Mouse (Mus musculus) heart, embryonic 11.5 days (tissue): ENCODE data around the gene Slc4a1. TPM values are rescaled to one million over a fixed set of nuclear protein-coding genes. Genes with fewer than 3 reads are reported as not detected.

ENCODE experiments used
- ATAC-seq: fragments of 200-750 bp; cut with Nextera tagmentation; replicated peaks from 2 replicates; pipeline ENCODE4 v1.8.0; 2017; ENCODE audit warnings: moderate library complexity; ENCODE audit not compliant: insufficient number of reproducible peaks, low FRiP score, low TSS enrichment
- H3K27ac ChIP-seq: fragments of 300-500 bp; sonication (generic); 2 replicates; pipeline ENCODE4 v1.5.1; 2014; ENCODE audit warnings: mild to moderate bottlenecking, low read depth, low read length
- H3K27me3 ChIP-seq: fragments of 300-500 bp; sonication (generic); 2 replicates; pipeline ENCODE4 v1.6.1; 2014; ENCODE audit warnings: mild to moderate bottlenecking, low read length, mixed read lengths; ENCODE audit not compliant: control insufficient read depth, insufficient read depth
- H3K36me3 ChIP-seq: fragments of 300-500 bp; sonication (generic); 2 replicates; pipeline ENCODE4 v1.6.1; 2014; ENCODE audit warnings: mild to moderate bottlenecking, low read length, moderate library complexity, mixed read lengths; ENCODE audit not compliant: control insufficient read depth, insufficient read depth
- H3K4me1 ChIP-seq: fragments of 300-500 bp; sonication (generic); 2 replicates; pipeline ENCODE4 v1.6.1; 2014; ENCODE audit warnings: low read length; ENCODE audit not compliant: control insufficient read depth, insufficient read depth
- H3K4me2 ChIP-seq: fragments of 300-500 bp; sonication (generic); 2 replicates; pipeline ENCODE4 v1.6.1; 2014; ENCODE audit warnings: mild to moderate bottlenecking, moderate library complexity
- H3K4me3 ChIP-seq: fragments of 300-500 bp; sonication (generic); 2 replicates; pipeline ENCODE4 v1.5.1; 2014; ENCODE audit warnings: low read depth, low read length
- H3K9ac ChIP-seq: fragments of 300-500 bp; sonication (generic); 2 replicates; pipeline ENCODE4 v1.6.1; 2014; ENCODE audit warnings: mild to moderate bottlenecking, low read depth, low read length, moderate library complexity
- H3K9me3 ChIP-seq: fragments of 300-500 bp; sonication (generic); replicated peaks from 2 replicates; pipeline ENCODE4 v1.6.1; 2016; ENCODE audit warnings: low read length; ENCODE audit not compliant: control insufficient read depth
- WGBS: fragments of 180-500 bp; shearing (Covaris S2); extraction: QIAGEN DNeasy Blood & Tissue Kit; methylation state at CpG from one replicate; pipeline ENCODE4 v1.1.7; 2014; ENCODE audit not compliant: insufficient replicate concordance; 5-methylcytosine and 5-hydroxymethylcytosine counted together
- polyA plus RNA-seq: library from polyadenylated mRNA; unstranded; fragments of >200 nt; fragmentation: Nextera tagmentation; extraction: Ambion mirVana; gene quantifications from 2 replicates; pipeline ENCODE4 v1.2.1, GENCODE M21; 2014

The Slc4a1 gene
- polyA plus RNA-seq, 1 experiment from 2014 or later = 102 TPM

DNA sequence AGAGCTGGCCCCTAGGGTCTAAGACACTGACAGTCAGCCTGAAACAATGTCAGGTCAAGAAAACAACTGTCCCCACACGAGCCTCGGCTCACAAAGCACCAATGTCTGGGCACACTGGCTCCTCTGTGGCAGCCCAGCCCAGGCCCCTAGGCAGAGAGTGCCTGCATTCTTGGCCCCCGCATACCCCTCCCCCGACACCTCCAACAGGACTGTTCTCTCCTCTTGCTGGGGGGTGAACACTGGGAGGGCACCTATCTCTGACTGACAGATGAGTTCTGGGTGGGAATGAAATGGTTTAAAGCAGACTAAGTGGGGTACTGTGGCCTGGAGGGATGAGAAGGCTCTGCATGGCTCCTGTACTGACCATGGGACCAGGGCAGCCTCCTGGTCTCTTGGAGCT is 304 bp downstream of the Slc4a1 start:
- peak overlapping the region; percentile 9; the same call in 1 of the 2 replicates for H3K4me2 ChIP-seq
- H3K4me1 ChIP-seq = no peaks in the 10 kb centered on the region
- H3K9me3 ChIP-seq = no peaks in the 10 kb centered on the region
- peak overlapping the region; percentile 55 for H3K27ac ChIP-seq
- no peak for ATAC-seq
- peak overlapping the region; percentile 18; the same call in 1 of the 2 replicates for H3K9ac ChIP-seq
- no peaks in the 10 kb centered on the region for H3K36me3 ChIP-seq
- H3K4me3 ChIP-seq = no peak overlapping the region
- peaks cover 9% of the 10 kb centered on the region for H3K27me3 ChIP-seq
- 30% methylated on average over 4 of the region's 4 CpGs for WGBS

DNA sequence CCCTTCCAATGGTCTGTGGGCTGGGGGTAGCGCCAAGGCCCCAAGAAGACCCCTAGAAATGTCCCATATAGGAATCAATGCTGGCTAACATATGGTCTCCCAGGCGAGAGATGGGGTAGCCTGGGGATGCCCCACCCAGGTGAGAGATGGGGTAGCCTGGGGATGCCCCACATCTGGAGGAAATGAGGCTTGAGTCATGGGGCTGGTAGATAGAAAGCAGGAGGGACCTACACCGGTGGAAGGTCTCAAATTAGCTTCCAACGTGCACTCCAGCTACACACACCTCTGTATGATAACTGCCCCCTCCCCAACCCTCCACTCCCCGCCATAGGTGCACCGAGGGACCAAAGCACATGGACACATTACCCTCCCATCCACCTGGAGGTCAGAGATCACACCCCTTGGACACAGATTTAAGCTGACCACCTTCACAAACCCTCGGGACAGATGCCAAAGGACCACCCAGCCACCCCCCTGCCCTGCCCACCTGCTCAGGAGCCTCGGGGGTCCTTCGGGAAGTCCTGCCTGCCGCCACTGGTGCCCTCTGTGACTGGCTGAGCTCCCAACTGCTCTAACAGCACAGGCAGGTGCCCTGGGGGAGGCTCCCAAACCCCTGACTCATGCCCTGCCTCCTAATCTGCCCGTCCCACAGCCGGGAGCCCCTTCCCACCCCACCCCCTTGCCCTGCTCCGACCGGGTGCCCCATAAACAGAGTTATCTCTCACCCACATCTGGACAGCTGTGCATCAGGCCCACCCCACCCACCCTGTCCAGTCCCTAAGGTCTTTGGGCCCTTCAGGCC is 1.2 kb downstream of the Slc4a1 start:
- H3K4me3 ChIP-seq = peak overlapping the region; percentile 38
- whole genome bisulfite sequencing = 58% methylated on average over 14 of the region's 14 CpGs
- H3K27ac ChIP-seq = peak overlapping the region; percentile 84
- no peaks in the 10 kb centered on the region for H3K9me3 ChIP-seq
- H3K9ac ChIP-seq = peak overlapping the region; percentile 70
- H3K36me3 ChIP-seq = no peaks in the 10 kb centered on the region
- peak; percentile 87 for ATAC-seq
- H3K4me2 ChIP-seq = no peak overlapping the region
- H3K4me1 ChIP-seq = no peaks in the 10 kb centered on the region
- peaks cover 12% of the 10 kb centered on the region for H3K27me3 ChIP-seq

DNA sequence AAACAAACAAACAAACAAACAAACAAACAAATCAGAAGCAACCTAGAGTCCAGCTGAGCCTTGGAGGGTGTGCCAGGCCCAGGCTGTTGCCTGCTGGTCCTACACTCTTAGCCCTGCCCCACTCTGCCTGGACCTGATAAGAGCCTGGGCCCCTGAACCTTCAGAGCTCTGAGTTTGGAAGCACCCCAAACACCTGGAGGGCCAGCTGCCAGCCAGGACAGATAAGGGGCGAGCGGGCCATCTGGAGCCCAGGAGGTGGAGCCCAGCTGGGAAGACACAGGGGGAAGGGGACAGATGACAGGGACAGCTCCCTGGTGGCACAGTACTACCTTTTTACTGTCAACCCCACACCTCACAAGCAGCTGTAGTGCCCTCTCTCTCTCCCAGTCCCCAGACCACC is 2.4 kb downstream of the Slc4a1 start:
- WGBS = 12% methylated on average over 2 of the region's 2 CpGs
- Histone ChIP-seq H3K9me3 (no peaks in the 10 kb centered on the region), H3K9ac (peak overlapping the region; percentile 70), H3K4me3 (peak overlapping the region; percentile 38), H3K36me3 (no peaks in the 10 kb centered on the region), H3K4me1 (no peaks in the 10 kb centered on the region), H3K27ac (peak overlapping the region; percentile 84), H3K4me2 (no peak overlapping the region), H3K27me3 (peaks cover 19% of the 10 kb centered on the region)
- peak; percentile 80 for ATAC-seq

DNA sequence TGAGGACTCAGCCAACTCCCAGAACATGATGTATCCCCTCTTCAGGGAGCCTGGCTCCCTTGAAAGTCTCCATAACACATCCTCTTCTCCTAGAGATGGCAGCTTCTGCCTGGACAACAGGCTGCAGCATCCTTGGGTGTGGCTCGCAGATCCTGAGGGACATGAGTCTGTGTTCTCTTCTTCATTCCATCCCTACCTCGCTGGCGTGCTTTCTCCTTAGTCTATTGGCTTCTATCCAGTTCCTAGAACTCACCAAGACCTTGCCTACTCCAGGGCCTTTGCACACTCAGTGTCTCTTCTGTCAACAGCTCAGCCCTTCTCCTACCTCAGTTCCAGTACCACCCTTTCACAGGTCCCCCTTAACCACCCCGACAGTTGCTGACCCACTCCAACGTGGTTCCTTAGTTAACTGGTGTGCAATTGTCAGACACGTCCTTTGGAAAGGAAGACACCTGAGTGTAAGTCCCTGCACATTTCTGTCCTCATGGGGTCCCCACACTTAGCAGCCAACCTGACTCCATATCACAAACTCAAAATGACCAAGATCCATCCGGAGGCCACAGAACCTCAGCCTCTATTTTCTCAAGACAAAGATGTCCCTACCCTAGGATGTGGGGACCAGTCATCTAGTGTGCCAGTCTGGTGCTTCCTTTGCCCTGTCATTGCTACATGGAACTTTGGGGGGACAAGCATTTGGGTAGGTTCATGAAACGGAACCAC is 4.1 kb downstream of the Slc4a1 start:
- Histone ChIP-seq H3K27me3 (peaks cover 26% of the 10 kb centered on the region), H3K4me3 (peak overlapping the region; percentile 38), H3K9me3 (no peaks in the 10 kb centered on the region)

DNA sequence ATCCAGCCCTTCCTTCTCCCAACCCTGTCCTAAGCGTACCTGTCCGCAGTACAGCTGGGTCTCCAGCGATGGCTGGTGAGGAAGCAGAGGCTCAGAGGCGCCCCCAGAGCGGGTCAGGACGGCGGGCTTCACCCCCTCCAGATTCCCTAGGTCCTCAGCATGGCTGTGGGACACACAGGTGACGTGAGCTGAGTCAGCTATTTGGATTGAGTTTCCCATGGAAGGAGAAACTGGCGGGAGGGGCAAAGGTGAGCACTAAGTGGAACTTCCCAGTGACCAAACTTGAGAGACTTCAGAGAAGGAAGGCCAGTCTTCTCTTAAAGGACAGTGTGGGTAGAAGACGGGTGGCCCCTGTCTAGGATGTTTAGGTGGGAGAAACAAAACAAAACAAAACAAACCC is 7.6 kb downstream of the Slc4a1 start:
- no peak overlapping the region for H3K4me3 ChIP-seq
- 59% methylated on average over 10 of the region's 10 CpGs for WGBS
- H3K9me3 ChIP-seq = no peaks in the 10 kb centered on the region
- no peaks in the 10 kb centered on the region for H3K4me1 ChIP-seq
- peaks cover 37% of the 10 kb centered on the region for H3K27me3 ChIP-seq
- no peaks in the 10 kb centered on the region for H3K36me3 ChIP-seq
- ATAC-seq = no peak
- no peak overlapping the region for H3K27ac ChIP-seq
- H3K9ac ChIP-seq = peak overlapping the region; percentile 34; the same call in 1 of the 2 replicates
- H3K4me2 ChIP-seq = peak overlapping the region; percentile 31

More for the DNA sequence above, 4.1 kb downstream of the Slc4a1 start:
- Histone ChIP-seq H3K9ac (peak overlapping the region; percentile 31), H3K36me3 (no peaks in the 10 kb centered on the region), H3K4me1 (no peaks in the 10 kb centered on the region), H3K4me2 (peak overlapping the region; percentile 53), H3K27ac (peak overlapping the region; percentile 84; the same call in 1 of the 2 replicates)
- WGBS = 75% methylated on average over 8 of the region's 8 CpGs
- ATAC-seq = no peak

DNA sequence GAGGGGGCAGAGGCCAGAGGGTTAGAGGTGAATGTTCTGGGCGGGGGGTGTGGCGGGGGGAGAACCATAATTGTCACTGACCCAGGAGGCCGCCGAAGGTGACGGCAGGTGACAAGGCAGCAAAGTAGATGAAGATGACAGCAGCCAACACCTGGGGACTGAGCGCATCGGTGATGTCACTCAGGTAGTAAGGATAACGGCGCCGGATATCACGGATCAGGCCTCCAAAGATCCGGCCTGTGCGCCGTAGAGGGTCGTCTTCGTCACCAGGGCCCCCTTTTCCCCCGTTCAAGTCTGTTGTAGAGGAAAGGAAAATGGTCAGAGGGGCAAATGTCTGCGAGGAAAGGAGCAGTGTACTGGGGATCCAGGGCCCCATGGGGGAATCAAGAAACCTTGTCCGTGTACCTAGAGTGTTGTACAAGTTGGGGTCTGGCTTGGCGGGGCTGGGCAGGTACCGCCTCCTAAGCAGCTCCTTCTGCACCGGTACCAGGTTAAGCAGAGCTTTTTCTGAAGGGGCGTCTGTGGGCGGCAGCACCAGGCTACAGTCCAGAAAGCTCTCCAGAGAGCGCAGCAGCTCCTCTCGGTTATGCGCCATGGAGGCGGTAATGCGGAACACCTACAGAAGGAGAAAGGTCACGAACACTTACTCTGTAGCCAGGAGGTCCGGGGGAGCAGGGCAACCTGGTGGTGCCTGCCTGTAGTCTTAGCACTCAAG is 9.2 kb downstream of the Slc4a1 start:
- H3K9ac ChIP-seq = no peak overlapping the region
- H3K4me1 ChIP-seq = no peaks in the 10 kb centered on the region
- H3K27me3 ChIP-seq = peaks cover 37% of the 10 kb centered on the region
- no peaks in the 10 kb centered on the region for H3K36me3 ChIP-seq
- 52% methylated on average over 31 of the region's 31 CpGs for WGBS
- H3K4me2 ChIP-seq = peak overlapping the region; percentile 2; the same call in 1 of the 2 replicates
- no peak overlapping the region for H3K4me3 ChIP-seq
- no peak for ATAC-seq
- H3K27ac ChIP-seq = no peak overlapping the region
- H3K9me3 ChIP-seq = no peaks in the 10 kb centered on the region

DNA sequence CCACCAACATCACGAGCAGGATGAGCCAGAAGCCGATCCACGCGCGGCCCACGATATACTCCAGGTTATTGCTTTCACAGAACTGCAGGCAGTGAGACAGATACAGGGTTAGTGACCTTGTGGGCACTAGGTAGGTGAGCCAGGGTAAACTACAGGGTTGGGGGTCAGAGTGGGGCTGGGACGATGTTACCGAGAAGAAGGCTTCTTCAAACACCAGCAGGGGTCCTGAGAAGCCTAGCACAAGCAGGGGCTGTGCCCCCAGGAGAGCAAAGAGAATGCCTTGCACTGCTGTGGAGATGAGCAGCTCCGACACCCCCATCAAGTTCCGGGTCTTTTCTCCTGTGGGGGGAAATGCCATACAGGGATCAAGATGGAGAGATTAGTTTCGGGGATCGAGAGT is 9.8 kb downstream of the Slc4a1 start:
- H3K27me3 ChIP-seq = peaks cover 32% of the 10 kb centered on the region
- peak overlapping the region; percentile 2; the same call in 1 of the 2 replicates for H3K4me2 ChIP-seq
- WGBS = 73% methylated on average over 12 of the region's 12 CpGs
- H3K4me3 ChIP-seq = no peak overlapping the region
- no peaks in the 10 kb centered on the region for H3K9me3 ChIP-seq
- H3K36me3 ChIP-seq = no peaks in the 10 kb centered on the region
- no peak overlapping the region for H3K9ac ChIP-seq
- no peak for ATAC-seq
- no peaks in the 10 kb centered on the region for H3K4me1 ChIP-seq
- no peak overlapping the region for H3K27ac ChIP-seq

DNA sequence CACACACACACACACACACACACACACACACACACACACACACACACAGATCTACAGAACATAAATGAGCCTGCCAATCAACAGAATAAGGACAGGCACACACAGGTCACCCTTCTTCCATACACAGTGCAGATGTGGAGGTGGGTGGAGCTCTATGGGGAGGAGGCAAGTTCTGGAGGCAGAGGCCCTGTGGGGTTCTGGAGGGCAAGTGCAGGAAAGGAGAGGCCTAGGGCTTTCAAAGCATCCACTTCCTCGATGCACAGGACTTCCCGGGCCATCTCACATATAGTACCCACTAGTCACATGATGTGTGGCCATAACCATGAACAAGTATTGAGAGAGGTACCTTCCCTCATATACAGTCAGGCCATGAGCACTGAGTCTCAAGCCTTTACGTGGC is 10.5 kb downstream of the Slc4a1 start:
- H3K27ac ChIP-seq = no peak overlapping the region
- no peak for ATAC-seq

More for the DNA sequence above, 10.5 kb downstream of the Slc4a1 start:
- no peaks in the 10 kb centered on the region for H3K36me3 ChIP-seq
- no peak overlapping the region for H3K4me2 ChIP-seq
- peaks cover 30% of the 10 kb centered on the region for H3K27me3 ChIP-seq
- no peaks in the 10 kb centered on the region for H3K4me1 ChIP-seq
- H3K4me3 ChIP-seq = no peak overlapping the region
- 80% methylated on average over 3 of the region's 3 CpGs for WGBS
- H3K9me3 ChIP-seq = no peaks in the 10 kb centered on the region
- no peak overlapping the region for H3K9ac ChIP-seq
